Mouse (Mus musculus) olfactory bulb, adult 2 months (tissue): ENCODE data around the gene Ccdc126. TPM values are rescaled to one million over a fixed set of nuclear protein-coding genes. Genes with fewer than 3 reads are reported as not detected.

ENCODE experiments used
- H3K27ac ChIP-seq: fragments of 200-500 bp; 2 replicates; pipeline ENCODE4 v1.5.1; 2012; ENCODE audit warnings: low read depth, low read length; ENCODE audit not compliant: insufficient read depth
- H3K4me1 ChIP-seq: fragments of 200-500 bp; 2 replicates; pipeline ENCODE4 v1.6.1; 2012; ENCODE audit warnings: low read length; ENCODE audit not compliant: control insufficient read depth, insufficient read depth
- H3K4me3 ChIP-seq: fragments of 200-500 bp; 2 replicates; pipeline ENCODE4 v1.5.1; 2012; ENCODE audit warnings: mild to moderate bottlenecking, low read depth, low read length, moderate library complexity; ENCODE audit not compliant: insufficient read depth
- CTCF ChIP-seq: fragments of 200-500 bp; IDR thresholded peaks from 2 replicates; pipeline ENCODE4 v1.5.1; 2012; ENCODE audit warnings: low read depth, mild to moderate bottlenecking, low read length, moderate library complexity; ENCODE audit not compliant: insufficient read depth
- POLR2A ChIP-seq: fragments of 200-500 bp; IDR thresholded peaks from 2 replicates; pipeline ENCODE4 v1.6.1; 2012; ENCODE audit warnings: mild to moderate bottlenecking, low read depth, low read length, moderate library complexity; ENCODE audit not compliant: insufficient read depth
- WGBS: fragments of 180-500 bp; shearing (Covaris S2); methylation state at CpG from one replicate; pipeline ENCODE4 v1.1.7; 2018; 5-methylcytosine and 5-hydroxymethylcytosine counted together
- polyA plus RNA-seq: library from polyadenylated mRNA; stranded (reverse); fragments of >200 nt; gene quantifications from 2 replicates; pipeline ENCODE4 v1.2.4, GENCODE M21; 2012; ENCODE audit warnings: low replicate concordance; ENCODE audit not compliant: missing spikeins, insufficient read depth, insufficient read length

Ccdc126 gene
- polyA plus RNA-seq, 1 experiment: not detected

DNA sequence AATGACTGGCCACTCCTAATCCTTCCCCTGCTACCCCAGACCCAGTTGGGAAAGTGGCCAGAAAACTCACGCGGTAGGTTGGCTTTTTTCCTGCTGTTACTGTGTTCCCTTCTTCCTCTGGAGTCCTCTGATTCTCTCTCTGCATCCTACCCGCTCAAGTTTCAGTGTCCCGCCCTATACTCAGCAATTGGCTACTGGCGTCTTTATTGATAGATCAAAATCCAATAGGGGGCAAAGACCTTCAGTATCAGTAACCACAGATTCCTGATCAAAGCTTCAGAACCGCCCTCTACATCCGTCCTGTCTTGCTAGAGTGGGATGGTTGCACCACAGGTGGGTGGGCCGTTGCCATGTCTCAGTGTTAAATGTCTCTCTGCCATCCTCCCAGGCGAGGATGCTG is 19.5 kb downstream of the Ccdc126 start:
- WGBS: 43% methylated on average over 9 of the region's 9 CpGs
- Histone ChIP-seq H3K4me1 (peaks cover 6% of the 10 kb centered on the region; the same call in 1 of the 2 replicates), H3K27ac (no peak overlapping the region), H3K4me3 (no peak overlapping the region)
- no peak for TF ChIP-seq CTCF
- no peak for TF ChIP-seq POLR2A

GRCm38 (mm10) chr6:49339145-49339544 is 20.1 kb downstream of the Ccdc126 start:
- Histone ChIP-seq H3K27ac (no peak overlapping the region), H3K4me1 (peaks cover 6% of the 10 kb centered on the region; the same call in 1 of the 2 replicates), H3K4me3 (no peak overlapping the region)
- no peak for TF ChIP-seq CTCF
- no peak for TF ChIP-seq POLR2A
- 38% methylated on average over 6 of the region's 6 CpGs for WGBS

GRCm38 (mm10) chr6:49343737-49344469 is 24.8 kb downstream of the Ccdc126 start:
- Histone ChIP-seq H3K4me3 (no peak overlapping the region), H3K4me1 (peaks cover 3% of the 10 kb centered on the region; the same call in 1 of the 2 replicates), H3K27ac (no peak overlapping the region)
- TF ChIP-seq POLR2A (no peak), CTCF (no peak)
- 79% methylated on average over 14 of the region's 14 CpGs for WGBS

DNA sequence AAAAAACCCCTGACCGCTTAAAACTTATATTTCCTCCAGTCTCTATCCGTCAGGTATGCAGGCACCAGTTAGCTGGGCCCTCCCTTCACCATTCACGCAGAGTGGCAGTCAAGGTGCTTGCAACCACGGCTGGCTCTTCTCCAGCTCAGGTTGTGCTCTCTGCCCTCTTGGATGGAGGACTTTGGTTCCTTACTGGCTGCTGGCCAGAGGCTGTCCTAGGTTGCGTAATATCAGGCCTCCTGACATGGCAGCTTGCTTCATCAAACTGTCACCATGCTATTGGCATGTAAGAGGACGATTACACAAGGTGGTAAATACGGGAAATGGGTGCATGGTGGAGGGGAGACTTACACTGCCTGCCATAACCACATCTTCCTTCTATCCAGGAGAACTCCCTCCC is 30.8 kb downstream of the Ccdc126 start:
- Histone ChIP-seq H3K4me1 (no peaks in the 10 kb centered on the region), H3K27ac (no peak overlapping the region), H3K4me3 (no peak overlapping the region)
- TF ChIP-seq POLR2A (no peak), CTCF (no peak)
- WGBS: 95% methylated on average over 7 of the region's 7 CpGs

GRCm38 (mm10) chr6:49354613-49355012 is 35.5 kb downstream of the Ccdc126 start:
- H3K27ac ChIP-seq: no peak overlapping the region
- no peak overlapping the region for H3K4me3 ChIP-seq
- 86% methylated on average over 3 of the region's 3 CpGs for WGBS
- TF ChIP-seq CTCF (no peak), POLR2A (no peak)
- no peaks in the 10 kb centered on the region for H3K4me1 ChIP-seq

- TF ChIP-seq CTCF (no peak), POLR2A (no peak)
- WGBS: 74% methylated on average over 4 of the region's 4 CpGs
- H3K4me3 ChIP-seq: no peak overlapping the region
- no peak overlapping the region for H3K27ac ChIP-seq
- H3K4me1 ChIP-seq: no peaks in the 10 kb centered on the region
Observed at GRCm38 (mm10) chr6:49355171-49355570, 36.1 kb downstream of the Ccdc126 start.

- TF ChIP-seq POLR2A (no peak), CTCF (no peak)
- Histone ChIP-seq H3K27ac (no peak overlapping the region), H3K4me3 (no peak overlapping the region), H3K4me1 (no peaks in the 10 kb centered on the region)
Observed at GRCm38 (mm10) chr6:49360420-49360819, 41.3 kb downstream of the Ccdc126 start.

GRCm38 (mm10) chr6:49367159-49368054 is 48.3 kb downstream of the Ccdc126 start, which contains the start of gene Fam221a:
Fam221a (plus strand) TSS chr6:49367739.
- 3% methylated on average over 49 of the region's 49 CpGs for WGBS
- TF ChIP-seq POLR2A: no peak
- Histone ChIP-seq H3K4me1 (peaks cover 8% of the 10 kb centered on the region), H3K4me3 (peak within 1 kb of the TSS; percentile 59), H3K27ac (no peak within 1 kb of the TSS)

- TF ChIP-seq POLR2A (no peak), CTCF (no peak)
- no peak overlapping the region for H3K27ac ChIP-seq
- 26% methylated on average over 3 of the region's 3 CpGs for WGBS
- H3K4me1 ChIP-seq: peaks cover 8% of the 10 kb centered on the region
- H3K4me3 ChIP-seq: no peak overlapping the region
Observed at GRCm38 (mm10) chr6:49368212-49368611, 49.1 kb downstream of the Ccdc126 start.
